Mouse (Mus musculus) frontal cortex, adult 2 months (tissue): ENCODE measurements around the gene Nr1d1. TPM values are rescaled to one million over a fixed set of nuclear protein-coding genes. Genes with fewer than 3 reads are reported as not detected.

Experiments used
- DNase-seq, 2 experiments: peaks; one replicate each; pipeline ENCODE4 v3.0.0; 2022; ENCODE audit warnings: low spot score in 1 of 2; ENCODE audit errors: extremely low spot score in 1 of 2
- polyA plus RNA-seq: library from polyadenylated mRNA; depleted of rRNA; stranded (reverse); fragments of >200 nt; gene quantifications from 2 replicates; pipeline ENCODE4 v1.2.3, GENCODE M21; 2012; rRNA removed

The Nr1d1 gene
- polyA plus RNA-seq = 124 and 126 TPM in 2 replicates

DNA sequence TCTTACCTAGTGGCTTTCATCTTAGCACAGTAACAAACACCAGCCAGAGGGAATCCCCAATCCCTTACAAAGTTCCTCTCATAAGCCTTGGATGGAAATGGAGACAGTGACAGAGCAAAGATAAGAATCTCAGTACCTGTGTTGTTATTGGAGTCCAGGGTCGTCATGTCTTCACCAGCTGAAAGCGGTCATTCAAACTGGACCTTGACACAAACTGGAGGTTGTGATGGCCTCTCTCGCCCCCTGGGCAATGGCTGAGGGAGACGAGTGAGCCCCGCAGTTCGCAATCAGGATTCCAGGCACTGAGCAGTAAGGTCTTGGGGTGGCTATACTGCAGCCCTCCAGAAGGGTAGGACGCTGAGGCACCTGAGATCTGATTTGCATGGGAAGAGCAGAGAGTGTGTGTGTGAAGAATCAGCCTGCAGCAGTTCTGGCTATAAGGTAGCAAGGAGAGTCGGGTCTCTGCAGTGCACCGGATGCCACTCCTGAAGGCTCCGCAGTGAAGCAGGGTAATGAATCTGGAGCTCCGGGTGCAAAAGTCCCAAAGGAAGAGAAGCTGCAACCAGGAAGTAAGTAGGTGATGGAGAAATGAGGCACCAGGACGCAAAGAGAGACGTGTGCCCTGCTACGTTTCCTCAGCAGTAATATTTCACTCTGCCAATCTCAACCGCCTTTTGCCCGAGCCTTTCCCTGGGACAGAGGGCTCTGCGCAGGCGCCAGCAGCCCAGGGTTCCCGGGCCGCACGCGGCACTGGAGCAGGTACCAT is at the start of gene Nr1d1:
TSS of gene Nr1d1 (minus strand) at position 752 of the 766 bp plus-strand sequence.
- no peak for DNase-seq

DNA sequence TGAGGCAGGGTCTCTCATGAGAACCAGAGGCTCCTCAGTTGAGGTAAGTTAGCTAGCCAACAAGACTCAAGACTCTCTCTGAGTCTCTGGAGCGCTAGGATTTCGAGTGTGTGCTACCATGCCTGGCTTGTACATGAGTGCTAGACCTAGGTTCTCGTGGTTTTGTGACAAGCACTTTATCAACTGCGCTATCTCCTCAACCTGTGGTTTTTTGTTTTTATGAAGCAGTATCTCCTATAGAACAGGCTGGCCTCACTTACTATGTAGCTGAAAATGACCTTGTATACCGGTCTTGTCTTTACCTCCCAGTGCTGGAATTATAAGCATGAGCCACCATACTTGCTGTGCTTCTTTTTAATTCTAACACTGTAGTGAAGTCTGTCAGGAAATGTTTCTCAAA is 45.8 kb upstream of the Nr1d1 start:
- DNase-seq = no peak

DNA sequence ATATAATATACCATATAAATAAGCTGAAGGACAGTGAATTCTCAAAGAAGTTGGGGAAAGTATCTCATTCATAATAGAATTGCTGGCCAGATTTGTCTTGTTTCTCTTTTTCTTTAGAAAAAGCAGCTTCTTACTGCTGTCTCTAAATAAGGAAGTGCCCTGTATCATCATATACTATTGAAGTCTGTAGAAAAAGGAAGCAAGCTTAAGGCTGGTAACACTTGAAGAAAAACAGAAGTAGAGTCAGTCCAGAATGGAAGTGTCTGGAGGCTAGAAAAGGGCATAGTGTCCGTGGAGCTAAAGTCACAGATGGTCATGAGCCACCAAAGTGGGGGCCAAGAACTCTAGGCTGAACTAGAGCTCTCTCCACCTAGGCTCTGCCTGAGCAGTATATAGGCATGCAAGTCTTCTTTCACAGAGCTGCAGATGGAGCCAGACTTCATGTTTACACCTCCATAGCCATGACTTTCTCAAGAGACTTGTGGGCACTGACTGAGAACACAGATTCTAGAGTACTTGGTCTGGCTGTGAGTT is 41.6 kb upstream of the Nr1d1 start:
- no peak for DNase-seq

DNA sequence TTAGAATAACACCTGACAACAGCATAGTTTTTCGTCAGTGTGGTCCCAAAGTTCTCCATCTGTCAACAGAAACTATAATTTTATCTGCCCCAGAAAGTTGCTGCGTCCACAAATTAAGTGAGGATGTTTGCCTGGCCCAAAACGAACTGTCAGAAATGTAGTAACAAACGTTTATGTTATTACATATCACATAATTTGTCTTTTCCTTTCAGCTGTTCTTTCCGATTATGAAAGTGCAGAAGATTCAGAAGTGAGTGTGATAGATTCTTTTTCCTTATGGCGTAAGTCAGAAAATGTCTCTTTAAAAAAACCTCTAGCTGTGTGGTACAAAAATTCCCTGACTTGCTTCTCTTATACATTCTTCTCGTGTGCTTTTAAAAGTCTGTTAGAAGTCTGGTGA is 35.6 kb upstream of the Nr1d1 start:
- no peak for DNase-seq

DNA sequence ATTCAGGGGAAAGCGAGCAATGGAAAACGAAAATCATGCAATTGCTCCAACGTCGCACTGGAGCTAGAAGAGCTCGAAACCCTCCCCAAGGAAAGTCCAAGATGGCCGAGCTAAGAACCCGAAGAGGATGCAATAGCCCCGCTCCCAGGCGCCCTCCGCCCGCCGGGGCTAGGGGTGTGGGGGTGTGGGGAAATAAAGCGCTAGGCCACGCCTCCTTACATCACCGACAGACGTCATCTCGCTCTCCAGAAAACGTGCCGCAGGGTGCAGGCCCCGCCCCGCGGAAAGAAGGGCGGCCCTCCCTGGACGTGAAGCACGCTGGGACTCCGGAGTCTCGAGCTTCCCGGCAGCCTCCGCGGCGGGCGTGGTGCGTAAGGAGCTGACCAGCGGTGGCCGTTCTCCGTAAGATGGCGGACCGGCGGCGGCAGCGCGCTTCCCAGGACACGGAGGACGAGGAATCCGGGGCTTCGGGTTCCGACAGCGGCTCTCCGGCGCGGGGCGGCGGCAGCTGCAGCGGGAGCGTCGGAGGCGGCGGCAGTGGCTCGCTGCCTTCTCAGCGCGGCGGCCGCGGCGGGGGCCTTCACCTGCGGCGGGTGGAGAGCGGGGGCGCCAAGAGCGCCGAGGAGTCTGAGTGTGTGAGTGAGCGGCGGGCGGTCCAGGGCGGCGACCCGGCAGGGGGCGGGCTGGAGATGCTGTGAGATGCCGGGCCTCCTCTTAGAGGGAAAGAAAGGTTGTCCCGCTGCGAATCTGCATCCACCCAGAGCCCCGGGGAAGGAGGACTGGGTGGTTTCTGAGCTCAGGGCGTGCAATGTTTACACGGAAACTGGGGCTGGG is 34.5 kb upstream of the Nr1d1 start:
- DNase-seq = peak; percentile 98 to 99

DNA sequence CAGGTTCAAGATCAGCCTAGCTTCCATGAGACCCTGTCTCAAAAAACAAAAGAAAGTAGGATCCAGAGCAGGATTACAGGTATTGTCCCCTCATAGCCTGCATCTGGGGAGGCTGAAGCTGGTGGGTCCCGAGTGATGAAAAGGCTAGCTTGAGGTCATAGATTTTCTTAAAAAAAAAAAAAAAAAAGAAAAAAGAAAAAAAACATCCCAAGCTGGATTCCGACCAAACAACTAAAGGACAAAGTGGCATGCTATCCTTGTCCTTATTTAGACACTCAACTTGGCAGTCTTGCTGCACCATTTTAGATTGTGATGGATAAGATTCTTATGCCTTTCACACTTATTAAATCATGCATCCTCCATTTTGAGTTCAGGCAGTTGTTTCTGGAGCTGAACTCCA is 33.3 kb upstream of the Nr1d1 start:
- DNase-seq = no peak

DNA sequence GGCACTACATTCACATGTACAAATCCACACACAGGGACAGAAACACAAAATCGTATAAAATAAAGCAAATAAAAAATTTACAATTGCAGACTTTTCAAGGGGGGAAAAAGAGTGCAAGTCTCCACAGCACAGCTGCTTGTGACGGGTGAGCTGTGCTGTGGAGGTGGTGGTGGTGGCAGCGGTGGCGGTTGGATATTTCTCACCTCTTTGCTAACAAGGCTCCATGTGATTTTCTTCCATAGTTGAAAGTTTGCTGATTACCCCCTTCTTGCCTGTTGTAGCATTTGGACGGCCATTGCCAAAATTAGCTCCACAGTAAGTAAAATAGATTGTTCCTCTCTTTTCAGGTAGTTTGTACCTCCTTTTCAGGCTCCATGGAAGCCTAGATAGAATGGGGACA is 29.5 kb upstream of the Nr1d1 start, which contains the start of gene Casc3:
TSS of gene Casc3 (plus strand) at position 301 of the 400 bp plus-strand sequence.
- no peak for DNase-seq

DNA sequence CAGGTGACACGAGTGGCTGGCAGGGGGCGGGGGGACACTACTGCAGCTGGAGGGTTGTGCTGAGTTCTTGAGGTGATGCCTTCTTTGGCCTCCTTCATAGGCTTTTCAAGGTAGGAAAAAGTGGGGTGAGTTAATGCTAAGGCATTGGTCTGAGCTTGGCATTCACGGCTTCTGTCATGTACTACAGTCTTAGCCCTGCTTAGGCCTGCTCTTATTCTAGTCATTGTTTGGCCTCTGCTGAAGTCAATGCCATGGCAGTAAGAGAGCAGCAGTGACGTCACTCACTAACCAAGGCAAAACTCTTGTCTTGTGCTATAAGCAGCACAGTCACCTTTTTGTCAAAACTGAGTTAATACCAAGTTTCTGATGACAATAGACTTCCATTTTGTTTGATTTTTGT is 22.8 kb upstream of the Nr1d1 start:
- no peak for DNase-seq

DNA sequence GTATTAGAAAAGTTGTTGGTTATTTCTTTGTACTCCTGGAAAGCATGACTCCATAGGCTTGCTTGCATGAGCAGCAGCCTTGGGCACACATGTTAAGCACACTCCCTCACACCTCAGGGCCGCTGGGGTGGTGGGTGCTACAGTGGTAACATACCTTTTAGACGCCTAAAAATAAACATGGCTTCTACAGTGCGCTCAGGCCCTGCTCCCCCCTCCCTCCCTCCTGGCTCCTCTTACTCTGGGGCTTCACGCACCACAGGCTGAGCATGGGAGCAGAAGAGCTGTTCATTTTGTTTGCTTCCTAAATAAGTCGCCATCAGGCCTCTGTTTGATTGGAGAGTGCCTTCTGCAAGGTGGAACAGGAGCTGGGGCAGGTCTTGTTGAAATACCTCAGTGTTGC is 22.2 kb upstream of the Nr1d1 start:
- DNase-seq = peak in 1 of 2 experiments; percentile 18

DNA sequence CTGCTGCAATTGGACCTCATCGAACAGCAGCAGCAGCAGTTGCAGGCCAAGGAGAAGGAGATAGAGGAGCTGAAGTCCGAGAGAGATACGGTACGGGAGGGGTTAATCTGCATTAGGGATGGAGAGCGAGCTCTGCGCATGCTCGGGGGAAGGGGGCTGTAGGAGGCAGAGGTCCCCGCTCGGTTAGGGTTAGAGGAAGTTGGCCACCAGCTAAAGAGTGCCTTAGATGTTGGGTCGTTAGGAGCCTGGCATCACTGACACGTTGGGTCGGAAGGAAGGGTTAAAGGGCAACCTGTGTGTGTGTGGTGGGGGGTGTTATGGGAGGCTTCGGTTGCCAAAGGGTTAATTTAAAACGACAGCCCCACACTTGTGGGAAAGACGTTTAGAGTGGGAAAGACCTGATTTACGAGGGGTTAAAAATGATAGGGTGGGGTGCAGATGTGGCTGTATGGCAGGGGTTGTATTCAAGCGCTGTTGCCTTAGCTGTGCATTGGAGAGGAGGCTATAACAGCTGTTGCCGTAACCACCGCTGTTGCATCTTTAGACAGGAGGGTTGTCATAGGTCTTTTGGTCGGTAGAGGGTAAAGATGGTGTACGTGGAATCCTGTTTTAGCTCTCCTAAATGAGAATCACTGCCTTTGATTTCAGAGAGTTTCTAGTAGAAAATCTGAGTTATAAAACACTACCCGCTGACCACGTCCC is 21.5 kb upstream of the Nr1d1 start:
- DNase-seq = peak in 1 of 2 experiments; percentile 84

DNA sequence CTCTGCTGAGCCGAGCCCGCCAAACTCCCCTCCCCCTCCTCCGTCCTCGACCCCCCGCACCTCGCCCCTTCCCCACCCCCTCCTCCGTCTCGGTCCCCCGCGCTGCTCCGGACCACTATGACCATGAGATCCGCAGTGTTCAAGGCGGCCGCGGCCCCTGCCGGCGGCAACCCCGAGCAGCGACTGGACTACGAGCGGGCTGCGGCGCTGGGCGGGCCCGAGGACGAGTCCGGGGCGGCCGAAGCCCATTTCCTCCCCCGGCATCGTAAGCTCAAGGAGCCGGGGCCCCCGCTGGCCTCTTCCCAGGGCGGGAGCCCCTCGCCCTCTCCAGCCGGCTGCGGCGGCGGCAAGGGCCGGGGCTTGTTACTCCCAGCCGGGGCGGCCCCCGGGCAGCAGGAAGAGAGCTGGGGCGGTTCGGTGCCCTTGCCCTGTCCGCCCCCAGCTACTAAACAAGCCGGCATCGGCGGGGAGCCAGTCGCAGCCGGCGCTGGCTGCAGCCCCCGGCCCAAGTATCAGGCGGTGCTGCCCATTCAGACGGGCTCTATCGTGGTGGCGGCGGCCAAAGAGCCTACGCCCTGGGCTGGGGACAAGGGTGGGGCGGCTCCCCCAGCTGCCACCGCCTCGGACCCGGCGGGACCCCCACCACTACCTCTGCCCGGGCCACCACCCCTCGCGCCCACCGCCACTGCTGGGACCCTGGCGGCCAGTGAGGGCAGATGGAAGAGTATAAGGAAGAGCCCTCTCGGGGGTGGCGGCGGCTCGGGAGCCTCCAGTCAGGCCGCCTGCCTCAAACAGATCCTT is 20.8 kb upstream of the Nr1d1 start:
- DNase-seq = peak in 1 of 2 experiments; percentile 32

DNA sequence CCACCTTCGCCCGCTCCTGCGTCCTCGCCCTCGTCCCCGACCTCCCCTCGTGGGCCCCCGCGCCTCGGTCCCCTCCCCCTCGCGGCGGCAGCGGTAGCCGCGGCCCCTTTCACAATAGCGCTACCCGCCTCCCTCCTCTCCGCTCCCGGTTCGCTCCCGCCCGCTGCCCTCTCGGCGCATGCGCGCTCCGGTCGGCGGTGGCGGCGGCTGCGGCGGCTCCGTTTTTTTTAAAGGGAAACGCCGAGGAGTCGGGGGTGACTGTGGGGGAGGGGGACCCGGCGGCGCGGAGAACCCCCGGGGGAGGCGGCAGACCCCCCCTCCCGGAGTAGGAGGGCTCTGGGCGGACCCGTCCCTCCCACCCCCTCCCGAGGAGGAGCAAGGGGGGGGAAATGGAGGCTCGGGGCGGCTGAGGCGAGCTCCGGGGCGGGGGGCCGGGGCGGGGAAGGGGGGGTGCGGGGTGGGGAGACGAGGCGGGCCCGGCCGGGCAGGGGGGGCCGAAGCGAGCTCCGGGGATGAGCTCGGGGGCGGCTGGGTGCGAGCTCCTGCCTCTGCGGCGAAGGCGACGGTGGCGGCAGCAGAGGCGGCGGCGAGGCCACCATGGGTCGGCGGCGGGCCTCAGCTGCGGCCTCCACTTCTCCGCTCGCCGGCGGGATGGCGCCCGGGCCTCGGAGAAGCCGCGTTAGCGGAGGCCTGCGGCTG is 20.0 kb upstream of the Nr1d1 start, which contains the start of gene Msl1:
TSS of gene Msl1 (plus strand) at position 502 of the 699 bp plus-strand sequence.
- DNase-seq = peak in 1 of 2 experiments; percentile 88

DNA sequence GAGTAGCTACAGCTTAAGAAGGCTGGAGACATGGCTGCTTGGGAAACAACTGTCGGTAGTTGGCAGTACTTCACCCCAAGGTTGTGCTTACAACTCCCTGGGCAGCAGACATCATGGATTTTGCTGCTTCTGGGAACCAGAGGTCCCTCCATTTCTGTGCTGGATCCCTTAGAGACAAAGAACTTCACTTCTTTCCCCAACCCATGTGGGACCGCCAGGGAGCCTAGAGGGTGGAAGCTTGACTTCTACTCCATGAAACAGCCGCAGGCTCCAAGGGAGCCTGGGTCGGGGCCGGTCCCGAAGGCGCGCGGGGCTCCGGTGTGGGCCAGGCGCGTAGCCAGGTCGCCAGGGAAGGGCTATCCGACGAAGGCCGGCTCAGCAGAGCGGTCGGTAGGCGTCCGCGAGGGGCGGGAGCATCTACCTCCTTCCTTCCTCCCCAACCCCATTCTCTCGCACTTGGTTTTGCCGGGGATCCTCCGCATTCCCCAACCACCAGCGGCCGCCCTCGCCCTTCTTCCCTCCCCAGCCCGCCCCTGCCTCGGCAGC is 19.4 kb upstream of the Nr1d1 start:
- peak in 1 of 2 experiments; percentile 71 for DNase-seq

DNA sequence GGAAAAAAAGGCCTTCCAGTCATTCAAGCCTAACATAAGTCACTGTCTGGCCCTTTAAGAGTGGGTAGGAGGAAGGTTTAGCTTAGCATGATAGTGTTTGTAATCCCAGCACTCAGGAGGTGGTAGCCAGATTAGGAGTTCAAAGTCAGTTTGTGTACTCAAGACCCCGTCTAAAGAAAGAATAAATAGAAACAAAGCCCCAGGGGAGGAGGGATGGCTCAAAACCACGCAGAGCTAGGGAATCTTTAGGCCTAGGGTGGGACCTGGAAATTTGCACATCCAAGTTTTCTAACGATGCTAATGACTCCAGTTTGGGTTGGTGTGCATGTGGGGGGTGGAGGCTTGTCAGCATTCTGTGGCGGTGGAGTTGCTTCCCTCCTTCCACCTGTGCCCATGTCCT is 16.9 kb upstream of the Nr1d1 start:
- DNase-seq = no peak

DNA sequence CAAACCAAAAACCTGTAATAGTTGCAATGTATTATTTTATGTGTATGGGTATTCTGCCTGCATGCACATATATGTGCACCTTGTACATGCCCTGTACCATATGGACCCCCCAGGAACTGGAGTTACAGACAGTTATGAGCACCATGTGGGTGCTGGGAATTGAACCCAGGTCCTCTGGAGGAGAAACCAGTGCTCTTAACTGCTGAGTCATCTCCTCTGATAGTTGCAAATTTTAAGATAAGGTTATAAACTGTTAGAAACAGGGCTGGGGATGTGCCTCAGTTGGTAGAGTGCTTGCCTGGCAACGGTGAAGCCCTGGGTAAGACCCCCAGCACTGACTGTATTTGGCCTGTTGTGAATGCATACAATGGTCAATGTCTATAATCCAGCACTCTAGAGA is 16.3 kb upstream of the Nr1d1 start:
- no peak for DNase-seq

DNA sequence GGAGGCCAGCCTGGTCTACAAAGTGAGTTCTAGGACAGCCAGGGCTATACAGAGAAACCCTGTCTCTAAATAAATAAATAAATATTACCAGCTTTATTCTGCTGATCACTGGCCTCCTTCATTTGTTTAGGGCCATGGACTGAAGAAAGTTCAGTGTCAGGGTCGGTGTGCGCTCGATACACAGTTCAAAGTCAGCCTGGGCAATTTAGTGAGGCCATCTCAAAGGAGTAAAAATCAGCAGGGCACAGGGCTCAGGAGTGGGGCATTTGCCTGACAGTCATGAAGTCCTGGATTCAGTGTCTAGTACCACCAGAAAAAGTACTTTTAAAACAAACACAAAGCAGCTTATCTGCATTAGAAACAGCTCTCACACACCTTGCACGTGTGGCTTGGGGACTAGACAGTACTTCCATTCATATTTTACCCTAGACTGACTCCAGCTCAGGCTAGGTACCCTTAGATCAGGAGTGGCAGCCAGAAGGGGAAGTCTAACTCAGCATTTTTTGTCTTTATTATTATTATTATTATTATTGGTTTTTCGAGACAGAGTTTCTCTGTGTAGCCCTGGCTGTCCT is 15.6 kb upstream of the Nr1d1 start:
- no peak for DNase-seq

DNA sequence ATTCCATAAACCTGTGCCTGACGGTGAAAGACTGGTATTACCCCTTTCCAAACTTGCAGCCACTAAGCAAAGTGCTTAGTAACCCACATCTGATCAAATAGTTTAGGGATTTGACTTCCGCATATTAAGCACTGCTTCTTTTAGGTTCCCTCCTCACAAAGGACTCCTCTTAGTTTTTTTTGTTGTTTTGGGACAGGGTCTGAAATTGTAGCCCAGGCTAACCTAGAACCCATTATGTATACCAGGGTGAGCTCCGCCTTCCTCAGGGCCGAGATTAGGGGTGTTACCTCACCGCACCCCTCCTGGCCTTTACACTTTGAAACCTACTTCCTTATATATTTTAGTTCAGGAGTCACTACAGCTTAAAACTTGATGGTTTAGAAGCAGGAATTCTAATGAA is 14.7 kb upstream of the Nr1d1 start:
- no peak for DNase-seq

DNA sequence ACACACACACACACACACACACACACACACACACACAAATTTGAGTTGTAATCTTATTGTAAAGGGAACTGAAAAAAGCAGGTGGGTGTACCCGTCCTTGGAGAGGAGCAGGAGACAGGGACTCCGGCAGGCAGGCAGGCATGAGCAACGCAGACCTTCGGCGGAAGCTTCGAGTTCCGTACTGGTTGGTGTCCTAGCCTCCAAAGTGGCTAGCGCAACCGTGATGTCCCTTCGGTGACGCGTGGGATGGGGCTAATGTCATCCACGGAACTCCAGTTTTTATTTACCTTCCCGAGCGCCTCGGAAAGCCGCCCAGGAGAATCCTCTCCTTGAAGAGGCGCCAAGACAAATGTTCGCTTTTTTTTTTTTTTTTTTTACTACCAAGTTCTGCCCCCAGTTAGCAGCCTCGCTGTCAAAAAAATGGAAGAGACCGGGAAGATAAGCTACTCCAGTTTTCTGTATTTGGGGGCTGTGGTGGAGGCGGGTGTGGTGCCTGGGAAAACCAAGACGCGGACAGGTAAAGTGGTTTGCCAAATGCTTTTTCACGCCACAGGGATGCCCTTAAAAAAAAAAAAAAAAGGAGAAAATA is 14.2 kb upstream of the Nr1d1 start:
- no peak for DNase-seq
